Mouse (Mus musculus) T-helper 1 cell (primary cell): ENCODE data around the gene Dcp1a.
"Not testable (repeated sequence)": the region's sequence is repeated elsewhere in the genome, so short reads cannot be mapped to it uniquely, and the experiment has no call there.

Experiments
- in situ Hi-C: fragments of 300-600 bp; cut with MboI, MseI; formaldehyde crosslinking; loops from one replicate; pipeline ENCODE4 v1.15.1; 2025; ENCODE audit warnings: high pct_unique_total_duplicates

The Dcp1a gene

DNA sequence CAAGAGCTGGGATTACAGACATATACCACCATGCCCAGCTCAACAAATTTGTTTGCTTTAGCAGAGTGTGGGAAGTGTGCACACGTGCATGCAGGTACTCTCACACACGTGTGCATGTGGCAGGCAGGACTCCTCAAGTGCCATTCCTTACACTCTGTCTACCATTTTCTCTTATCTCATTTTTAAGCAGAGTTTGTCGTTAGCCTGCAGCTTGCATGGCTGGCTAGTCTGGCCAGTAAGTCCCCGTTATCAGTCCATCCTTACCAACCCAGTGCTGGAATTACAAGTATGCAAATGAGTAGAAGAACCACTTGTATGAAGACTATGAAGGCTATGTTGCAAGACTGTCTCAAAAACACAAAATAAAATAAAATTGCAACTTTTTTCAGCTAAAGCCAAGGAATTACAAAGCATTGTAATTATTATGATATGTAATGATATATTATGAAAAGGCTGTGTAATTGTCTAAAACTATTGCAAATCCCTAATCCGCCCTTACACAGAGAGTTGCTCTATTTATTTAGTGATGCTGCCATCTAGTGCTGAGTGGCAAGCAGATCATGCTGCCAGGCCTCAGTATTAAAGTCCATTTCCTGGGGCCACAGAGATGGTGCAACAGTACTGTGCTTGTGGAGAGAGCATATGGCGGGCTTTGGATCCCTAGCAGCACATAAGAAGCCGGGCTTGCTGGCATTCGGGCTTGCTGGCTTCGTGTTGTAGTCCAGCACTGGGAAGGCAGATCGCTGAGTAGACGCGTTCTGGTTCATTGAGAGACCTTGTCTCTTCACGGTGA, 36.8 kb downstream of the Dcp1a start:
- in situ Hi-C loops: no loop called here

DNA sequence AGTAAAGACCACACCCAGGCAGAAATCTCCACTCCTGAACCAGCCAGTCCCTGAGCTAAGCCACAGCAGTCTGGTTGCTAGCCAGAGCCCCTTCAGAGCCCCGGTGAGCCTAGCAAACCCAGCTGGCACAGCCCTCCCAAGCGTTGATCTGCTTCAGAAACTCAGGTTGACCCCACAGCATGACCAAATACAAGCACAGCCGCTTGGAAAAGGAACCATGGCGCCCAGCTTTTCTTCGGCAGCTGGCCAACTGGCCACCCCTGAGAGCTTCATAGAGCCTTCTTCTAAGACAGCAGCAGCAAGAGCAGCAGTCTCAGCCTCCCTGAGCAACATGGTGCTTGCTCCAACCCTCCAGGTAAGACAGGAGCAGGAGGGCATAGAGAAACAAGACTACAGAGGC, 40.0 kb downstream of the Dcp1a start:
- in situ Hi-C loops: no loop called here

DNA sequence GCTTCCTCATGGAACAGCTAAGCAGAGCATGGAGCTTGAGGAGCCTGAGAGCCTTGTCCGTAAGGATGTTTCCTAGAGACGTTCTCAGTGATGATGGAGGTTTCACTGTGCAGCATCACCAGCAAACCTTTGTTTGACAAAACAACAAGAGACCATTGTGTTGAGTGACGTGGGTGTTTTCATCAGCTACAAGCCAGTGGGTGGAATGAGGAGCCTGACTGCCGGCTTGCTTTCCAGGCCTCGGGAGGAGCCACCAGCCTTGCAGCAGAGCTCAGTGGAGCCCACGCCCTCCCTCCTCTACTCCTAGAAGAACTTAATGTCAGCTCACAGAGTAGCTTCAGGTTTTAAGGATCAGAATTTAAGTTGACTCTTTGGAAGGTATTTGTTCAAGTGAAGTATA, 44.0 kb downstream of the Dcp1a start:
- in situ Hi-C loops: no loop called here

DNA sequence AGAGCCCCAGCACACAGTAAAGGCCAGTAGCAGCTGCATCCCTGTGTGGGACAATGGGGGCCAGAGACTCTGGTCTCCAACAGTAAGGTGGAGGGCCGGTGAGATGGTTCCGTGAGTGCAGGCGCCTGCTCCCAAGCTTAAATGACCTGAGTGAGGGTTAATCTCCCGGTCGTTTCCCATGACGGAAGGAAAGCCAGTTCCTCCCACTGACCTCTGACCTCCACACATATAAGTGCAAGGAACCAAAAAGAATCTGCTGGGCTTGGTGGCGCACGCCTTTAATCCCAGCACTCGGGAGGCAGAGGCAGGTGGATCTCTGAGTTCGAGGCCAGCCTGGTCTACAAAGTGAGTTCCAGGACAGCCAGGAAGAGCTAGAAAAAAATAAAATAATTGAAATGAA, 49.1 kb downstream of the Dcp1a start:
- in situ Hi-C loops: no loop called here

DNA sequence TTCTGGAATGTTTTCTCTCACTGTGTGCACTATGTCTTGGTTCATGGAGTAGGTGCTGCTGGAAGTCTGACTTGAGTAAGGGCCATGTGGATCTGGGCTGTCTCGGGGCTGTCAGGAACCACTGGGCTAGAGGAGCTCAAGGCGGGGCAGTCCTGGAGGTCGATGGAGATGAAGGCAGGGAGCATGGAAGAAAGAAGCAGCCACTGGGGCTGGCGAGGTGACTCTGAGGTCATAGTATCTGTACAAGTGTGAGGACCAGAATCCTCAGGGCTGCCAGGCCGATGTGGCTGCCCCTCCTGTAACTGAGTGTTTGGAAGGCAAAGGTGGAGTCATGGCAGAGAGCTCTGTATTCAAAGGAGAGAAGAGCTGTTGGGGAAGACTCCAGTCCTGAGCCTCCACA, 49.6 kb downstream of the Dcp1a start:
- in situ Hi-C loops: no loop called here

DNA sequence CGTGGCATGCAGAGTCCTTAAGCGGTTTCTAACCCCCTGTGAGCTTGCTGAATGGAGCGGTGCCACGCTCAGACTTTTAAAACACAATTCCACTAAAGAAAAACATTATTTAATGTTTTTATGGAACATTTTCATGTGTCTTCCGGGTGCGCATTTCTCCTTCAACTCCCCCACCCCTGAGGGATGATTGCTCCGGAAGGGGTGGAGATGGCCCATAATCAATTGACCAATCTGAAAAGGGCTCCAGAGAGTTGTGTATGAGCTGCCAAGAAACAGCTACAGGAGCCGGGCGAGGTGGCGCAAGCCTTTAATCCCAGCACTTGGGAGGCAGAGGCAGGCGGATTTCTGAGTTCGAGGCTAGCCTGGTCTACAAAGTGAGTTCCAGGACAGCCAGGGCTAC, 50.1 kb downstream of the Dcp1a start:
- in situ Hi-C loops: no loop called here

DNA sequence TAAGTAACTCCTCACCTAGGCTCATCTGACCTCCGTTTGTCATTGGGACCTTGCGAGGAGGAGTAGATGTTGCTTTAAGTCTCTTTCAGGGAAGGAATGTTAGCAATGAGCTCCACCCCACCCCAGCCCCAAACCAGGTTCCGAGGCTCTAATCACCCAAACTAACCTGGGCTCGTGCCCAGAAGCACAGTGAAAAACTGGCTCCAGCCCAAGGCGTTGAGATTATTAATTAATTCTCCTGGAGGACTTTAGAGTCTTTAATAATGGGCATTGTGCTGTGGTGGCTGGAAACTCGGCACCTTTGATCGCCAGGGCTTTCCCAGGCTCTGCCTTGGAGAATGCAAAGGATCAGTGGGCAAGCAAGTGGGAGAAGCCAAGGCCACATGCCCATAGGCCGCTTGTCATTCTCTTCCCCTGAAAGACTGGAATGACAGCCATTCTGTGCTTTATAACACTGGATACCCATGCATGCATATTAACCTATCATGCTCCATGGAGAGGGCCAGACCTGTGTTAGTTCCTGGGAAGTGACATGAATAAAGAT, 51.5 kb downstream of the Dcp1a start:
- in situ Hi-C loops: no loop called here

DNA sequence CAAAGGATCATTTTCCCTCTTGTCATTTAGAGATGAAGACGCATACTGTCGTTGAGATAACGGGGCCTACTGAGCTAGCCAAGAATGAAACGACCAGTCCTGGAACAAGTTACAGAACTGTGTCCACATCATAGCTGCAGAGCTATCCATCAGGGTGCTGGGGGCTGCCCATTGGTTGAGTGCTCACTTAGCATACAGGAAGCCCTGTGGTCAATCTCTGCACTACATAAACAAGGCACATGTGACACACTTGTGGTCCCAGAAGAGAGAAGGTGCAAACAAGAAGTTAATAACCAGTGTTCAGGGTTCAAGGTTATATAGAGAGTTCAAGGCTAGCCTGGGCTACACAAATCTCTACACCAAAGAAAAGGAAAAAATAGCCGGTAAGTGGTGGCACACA, 52.1 kb downstream of the Dcp1a start:
- in situ Hi-C loops: no loop called here

DNA sequence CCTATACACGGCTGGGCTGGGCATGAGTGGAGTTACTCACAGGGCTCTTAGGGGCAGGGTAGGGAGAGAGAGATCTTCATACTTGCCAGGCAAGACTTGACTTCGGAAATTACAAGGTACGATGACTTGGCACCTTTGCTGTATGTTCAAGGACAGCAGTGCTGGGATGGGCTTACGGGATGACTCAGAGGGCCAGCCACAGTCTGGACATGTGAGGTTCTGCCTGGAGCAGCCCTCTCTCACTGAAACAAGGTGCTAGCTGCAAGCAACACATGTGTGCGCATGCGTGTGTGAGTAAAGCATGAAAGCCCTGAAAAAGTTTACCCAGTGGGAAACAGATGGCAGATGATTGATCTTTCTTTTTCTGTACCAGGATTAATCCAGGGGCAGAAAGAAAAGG, 52.6 kb downstream of the Dcp1a start:
- in situ Hi-C loops: no loop called here

DNA sequence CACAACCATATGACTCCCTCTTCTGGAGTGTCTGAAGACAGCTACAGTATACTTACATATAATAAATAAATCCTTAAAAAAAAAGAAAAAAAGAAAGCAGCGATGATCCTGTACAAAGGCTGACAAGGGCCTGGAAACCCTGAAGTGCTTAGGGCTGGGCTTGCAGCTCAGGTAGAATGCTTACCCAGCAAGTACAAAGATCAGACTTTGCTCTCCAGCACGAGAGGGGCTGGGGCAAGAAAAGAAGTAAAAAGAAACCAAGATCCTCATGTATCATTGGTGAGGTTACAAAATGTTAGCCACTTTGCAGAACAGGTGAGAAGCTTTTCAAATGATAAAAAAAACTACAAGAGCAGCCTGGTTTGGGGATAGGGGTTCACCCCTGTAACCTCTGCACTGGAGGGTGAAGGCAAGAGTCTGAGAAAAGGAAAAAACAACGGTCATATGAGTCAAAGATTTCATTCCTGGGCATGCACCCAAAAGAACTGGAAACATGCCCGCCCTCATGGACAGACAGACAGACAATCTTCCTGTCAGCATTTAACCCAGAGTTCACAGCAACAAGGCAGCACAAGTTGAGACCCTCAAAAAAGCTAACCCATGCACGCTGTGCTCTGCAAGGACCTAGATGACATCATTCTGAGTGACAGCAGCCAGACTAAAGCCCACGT, 54.6 kb downstream of the Dcp1a start:
- in situ Hi-C loops: no loop called here

DNA sequence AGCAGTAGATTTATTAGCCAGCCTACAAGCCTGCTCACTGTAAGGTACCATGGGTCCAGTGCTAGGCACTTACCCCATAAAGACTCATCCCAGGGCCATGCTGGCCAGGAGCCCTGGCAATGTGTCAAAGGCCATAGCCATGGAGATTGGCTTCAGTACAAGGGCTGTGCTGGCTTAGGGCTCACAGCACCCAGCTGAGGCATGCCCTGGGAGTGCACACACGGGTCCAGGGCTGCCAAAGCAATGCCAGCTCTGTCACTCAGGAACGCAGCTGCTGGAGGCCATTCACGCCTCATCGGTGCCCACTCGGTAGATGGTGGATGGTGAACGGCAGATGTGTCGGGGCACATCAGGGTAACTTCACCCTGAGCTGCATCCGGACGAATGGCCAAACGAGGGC, 62.2 kb downstream of the Dcp1a start:
- in situ Hi-C loops: no loop called here

DNA sequence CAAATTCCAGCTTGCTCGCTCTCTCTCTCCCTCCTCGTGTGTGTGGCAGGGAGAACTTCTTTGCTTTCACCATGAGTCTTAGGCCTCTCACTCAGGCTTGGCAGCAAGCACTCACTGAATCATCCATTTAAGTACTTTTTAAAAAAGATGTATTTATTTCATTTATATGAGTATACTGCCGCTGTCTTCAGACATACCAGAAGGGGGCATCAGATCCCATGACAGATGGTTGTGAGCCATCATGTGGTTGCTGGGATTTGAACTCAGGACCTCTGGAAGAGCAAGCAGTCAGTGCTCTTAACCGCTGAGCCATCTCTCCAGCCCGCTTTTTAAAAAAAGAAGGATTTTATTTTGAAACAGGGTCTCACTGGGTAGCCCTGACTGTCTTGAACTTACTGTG, 64.0 kb downstream of the Dcp1a start:
- in situ Hi-C loops: not testable (repeated sequence)

DNA sequence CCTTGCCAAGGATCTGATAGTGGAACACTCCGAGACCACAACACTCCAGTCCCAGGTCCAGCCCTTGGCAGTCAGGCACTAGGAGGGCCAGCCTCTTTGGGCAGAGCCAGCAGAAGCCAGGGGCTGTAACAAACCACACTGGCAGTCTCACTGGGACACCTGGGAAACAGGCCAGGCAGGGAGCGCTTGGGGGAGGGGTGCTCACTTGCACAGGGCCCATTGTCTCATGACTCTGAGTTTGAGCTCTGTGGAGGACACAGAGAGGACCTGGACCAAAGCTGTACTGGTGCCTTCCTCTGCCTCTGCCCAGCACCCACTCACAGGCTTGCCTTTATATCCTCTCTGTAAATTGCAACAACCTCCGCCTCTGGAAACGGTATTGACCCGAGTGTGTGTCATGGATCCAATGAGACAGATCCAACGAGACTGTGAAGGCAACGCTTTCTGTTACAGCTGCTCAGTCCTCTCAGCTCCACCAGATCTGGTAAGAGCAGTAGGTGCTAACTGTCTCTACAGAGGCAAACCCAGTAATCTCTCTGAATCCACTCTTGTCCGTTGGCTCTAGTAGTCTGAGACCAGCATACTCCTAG, 68.9 kb downstream of the Dcp1a start, which contains the start of gene Tkt:
Gene Tkt, plus strand, starts transcription at position 229 of the 590 bp plus-strand sequence.
- in situ Hi-C loops: no loop called here

DNA sequence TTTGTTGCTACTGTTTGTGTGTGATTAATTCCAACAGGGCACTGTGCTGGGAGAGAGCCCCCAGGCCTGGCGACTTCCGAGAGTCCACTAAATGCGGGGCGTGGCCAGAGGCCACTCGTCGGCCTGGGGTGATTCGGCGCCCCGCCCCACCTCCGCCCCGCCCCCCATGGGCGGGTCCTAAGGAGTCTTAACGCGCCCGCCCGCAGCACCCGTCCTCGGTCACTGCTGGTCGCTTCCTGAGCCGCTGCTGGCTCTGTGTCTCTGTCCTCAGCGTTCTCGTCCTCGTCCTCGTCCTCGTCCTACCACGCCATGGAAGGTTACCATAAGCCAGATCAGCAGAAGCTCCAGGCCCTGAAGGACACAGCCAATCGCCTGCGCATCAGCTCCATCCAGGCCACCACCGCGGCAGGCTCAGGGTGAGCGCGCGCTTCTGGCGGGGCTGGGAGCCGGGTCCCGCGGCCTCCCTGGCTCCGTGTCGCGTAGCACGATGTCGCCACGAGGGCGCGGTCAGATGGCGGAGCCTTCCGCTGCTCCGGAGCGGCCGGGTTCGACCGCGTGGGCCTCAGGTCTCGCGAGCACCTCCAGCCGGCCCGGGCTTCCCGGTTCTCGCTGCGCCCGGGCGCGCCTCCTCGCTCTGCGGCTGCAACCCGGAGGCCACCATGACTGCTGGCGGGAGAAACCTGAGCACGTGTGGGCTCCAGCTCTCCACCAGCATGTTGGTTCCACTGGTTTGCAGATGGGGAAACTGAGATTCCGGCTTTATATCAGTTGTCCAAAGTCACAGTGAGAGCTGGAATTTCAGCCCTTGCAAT, 69.8 kb downstream of the Dcp1a start:
- in situ Hi-C loops: no loop called here

DNA sequence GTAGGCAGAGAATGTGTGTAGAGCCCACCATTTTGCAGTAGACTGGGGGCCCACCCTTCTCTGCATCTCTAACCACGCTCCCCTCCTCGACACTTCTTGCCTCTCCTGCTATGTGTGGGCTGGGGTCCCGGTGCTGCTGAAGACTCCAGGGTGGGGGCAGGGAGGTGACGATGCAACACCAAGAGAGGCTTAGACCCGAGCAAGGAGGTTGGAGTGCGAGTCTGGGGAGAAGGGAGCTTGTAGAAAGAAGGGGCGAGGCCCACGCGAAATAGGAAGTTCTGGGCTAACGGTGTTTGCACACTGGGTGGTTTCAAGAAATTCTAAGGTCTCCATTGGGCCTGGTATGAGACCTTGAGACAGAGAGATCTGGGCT, 70.4 kb downstream of the Dcp1a start:
- in situ Hi-C loops: no loop called here

DNA sequence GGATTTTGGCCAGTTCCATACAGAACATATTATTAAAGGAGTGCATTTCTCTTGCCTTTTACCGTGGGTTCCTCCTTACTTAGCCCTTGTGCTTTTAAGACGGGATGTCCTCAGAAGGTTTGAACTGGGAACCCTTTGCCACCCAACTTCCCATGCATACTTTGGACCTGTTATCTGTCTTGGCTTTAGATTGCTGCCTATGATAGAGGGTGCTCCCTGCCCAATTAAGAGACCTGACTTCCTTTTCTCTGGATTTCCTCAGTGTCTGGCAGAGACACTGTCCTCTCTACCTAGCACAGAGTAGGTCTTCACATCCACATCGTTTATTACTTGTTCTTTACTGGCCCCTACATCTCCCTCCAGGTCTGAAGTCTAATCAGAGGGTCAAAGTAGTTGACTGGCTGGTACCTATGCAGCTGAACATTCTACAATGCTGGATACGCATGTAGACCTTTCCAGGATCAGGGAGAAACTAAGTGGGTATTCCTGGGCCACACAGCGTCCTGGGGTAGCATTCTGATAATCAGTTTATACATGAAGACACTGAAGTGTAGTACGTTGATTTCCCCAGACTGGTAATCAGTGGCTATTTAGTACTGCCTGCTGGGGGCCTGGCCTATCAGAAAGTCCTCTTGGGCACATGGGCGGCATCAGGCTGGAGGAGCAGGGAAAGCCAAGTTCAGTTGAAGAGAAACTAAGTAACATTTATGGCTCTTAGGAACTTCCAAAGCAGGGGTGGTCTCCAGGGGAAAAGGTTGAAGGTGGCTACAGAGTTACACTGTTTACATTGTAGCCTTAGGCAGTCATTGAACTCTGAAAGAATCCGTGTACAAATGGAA, 71.1 kb downstream of the Dcp1a start:
- in situ Hi-C loops: no loop called here

DNA sequence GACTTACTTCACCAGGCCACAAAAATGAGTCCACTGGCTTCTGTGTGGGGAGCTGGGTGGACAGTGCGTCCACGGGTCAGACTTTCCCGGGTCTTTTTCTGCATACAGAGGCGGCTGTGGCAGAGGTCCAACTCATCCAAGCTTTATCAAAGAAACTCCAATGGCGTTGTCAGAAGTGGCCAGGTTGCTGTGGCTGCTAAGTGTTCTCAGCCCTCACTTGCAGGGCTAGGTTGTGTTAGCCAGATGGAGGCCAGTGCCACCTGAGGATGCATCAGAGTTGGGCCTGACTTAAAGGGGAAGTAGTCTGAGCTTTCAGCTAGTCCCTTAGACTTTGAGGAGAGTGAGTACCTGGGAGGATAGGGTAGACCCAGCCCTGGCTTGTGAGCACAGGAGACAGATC, 72.2 kb downstream of the Dcp1a start:
- in situ Hi-C loops: no loop called here

DNA sequence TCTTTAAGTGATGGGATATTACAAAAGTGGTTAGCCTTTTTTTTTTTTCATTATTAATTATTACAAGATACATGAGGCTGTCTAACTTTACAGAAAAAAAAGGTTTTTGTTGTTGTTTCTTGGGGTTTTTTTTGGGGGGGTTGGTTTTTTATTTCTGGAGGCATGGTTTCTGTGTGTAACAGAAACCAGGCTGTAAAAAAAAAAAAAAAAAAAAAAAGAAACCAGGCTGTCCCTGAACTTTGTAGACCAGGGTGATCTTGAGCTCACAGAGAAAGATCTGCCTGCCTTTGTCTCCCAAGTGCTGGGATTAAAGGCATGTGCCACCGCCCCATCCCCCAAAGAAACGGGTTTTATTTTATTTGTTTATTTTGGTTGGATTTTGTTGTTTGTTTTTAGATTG, 72.6 kb downstream of the Dcp1a start:
- in situ Hi-C loops: no loop called here

DNA sequence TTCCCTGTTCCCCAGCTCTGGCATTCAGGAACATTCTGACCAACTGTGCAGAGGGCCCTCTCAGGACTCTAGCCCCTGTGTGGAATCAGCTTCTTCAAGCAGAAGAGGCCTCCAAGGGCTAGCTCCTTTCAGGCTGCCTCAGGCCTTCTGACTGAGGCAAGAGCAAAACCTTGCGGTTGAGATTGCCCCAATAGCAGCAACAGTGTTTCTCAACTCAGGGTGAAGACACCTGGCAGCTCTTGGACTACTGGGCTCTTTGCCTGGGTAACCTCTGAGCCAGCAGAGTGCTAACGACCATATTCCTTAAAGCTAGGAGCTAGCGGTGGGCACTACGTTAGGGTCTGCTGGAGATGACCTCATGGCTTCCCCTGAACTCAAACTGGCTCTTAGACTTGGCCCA, 73.8 kb downstream of the Dcp1a start:
- in situ Hi-C loops: no loop called here

DNA sequence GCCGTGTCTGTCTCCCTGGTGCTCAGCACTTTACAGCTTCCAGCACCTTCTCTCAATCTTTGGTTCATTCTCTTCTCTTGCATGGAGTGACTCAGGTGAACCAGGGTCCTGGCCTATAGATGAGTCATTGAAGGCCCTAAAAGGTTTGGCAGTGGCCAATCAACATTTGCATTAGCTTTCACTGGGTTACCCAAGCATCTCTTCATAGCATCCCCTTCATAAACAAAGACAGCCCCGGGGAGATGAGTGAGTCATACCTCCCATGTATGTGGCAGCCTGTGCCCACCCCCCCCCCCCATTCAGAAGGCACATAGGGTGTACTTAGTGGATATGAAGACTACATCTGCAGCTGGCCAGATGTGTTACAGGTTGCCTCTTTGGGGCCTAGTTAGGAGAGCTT, 77.3 kb downstream of the Dcp1a start:
- in situ Hi-C loops: no loop called here

DNA sequence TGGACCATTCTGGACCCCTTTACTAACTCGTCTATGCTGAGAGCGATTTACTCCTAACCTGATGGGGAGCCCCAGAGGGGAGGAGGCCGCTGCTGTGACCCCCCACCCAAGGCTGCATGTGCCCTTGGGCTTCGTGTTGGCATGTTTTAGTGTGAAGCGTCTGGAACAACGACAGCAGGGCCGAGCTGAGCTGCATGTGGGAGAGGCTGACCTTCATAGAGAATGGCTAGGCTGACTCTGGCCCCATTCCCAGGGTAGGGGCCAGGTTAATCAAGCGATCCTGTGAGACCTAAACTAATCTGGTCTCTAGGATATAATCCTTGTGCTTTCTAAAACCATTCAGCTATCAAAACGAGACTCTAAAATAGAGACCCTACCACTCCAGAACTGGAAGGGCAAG, 78.4 kb downstream of the Dcp1a start:
- in situ Hi-C loops: no loop called here
